Mouse (Mus musculus) E14TG2a.4 (cell line): ENCODE measurements around the gene Apopt1.

Experiments
- CTCF ChIP-seq: conservative IDR thresholded peaks from 2 replicates; pipeline ENCODE4 v1.5.1; 2014; ENCODE audit warnings: low read length
- NANOG ChIP-seq: IDR thresholded peaks from 2 replicates; pipeline ENCODE4 v1.6.1; 2014; ENCODE audit warnings: borderline replicate concordance, low read length, mixed read lengths

GRCm38 (mm10) chr12:111794102-111794501 is 81.0 kb downstream of the Apopt1 start:
- TF ChIP-seq CTCF (no peak), NANOG (no peak)
